Mouse (Mus musculus): ENCODE measurements at regions not wholly inside any gene's neighbourhood (a gene's known extent, or its start where the extent isn't known, plus 50 kb on each side); places are given as distances from the start of the nearest gene placed in this dataset.

GRCm38 (mm10) chr10:41005776-41006175 lies 66.3 kb downstream of the Gpr6 start:
- TF ChIP-seq NELFE (IDR thresholded peaks at IDR 0.05; ENCODE audit: low read depth, low read length) (no peak), ZMIZ1 (IDR thresholded peaks at IDR 0.05; ENCODE audit: low read depth, low read length) (no peak), USF2 (conservative IDR thresholded peaks at IDR 0.05; ENCODE audit: low read depth, low read length) (no peak), CTCF (conservative IDR thresholded peaks at IDR 0.05 in 1 of 2, IDR thresholded peaks at IDR 0.05 in 1 of 2; ENCODE audit: low read depth in 2 of 2, low read length in 2 of 2) (no peak), TCF12 (IDR thresholded peaks at IDR 0.05; ENCODE audit: low read depth, low read length) (no peak), POLR2AphosphoS2 (IDR thresholded peaks at IDR 0.05; ENCODE audit: low read depth, low read length) (no peak), SIN3A (IDR thresholded peaks at IDR 0.05; ENCODE audit: low read length) (no peak), ZNF384 (IDR thresholded peaks at IDR 0.05; ENCODE audit: low read depth, low read length) (no peak), POLR2A (IDR thresholded peaks at IDR 0.05; ENCODE audit: low read depth, low read length) (no peak), GABPA (IDR thresholded peaks at IDR 0.05; ENCODE audit: insufficient replicate concordance, low read depth, low read length) (no peak), EP300 (IDR thresholded peaks at IDR 0.05; ENCODE audit: low read length) (no peak), ZKSCAN1 (IDR thresholded peaks at IDR 0.05; ENCODE audit: borderline replicate concordance, low read depth, low read length) (no peak), USF1 (IDR thresholded peaks at IDR 0.05; ENCODE audit: low read depth, low read length) (no peak), MAX (IDR thresholded peaks at IDR 0.05; ENCODE audit: low read length) (no peak)
